In the genomic region with DNA sequence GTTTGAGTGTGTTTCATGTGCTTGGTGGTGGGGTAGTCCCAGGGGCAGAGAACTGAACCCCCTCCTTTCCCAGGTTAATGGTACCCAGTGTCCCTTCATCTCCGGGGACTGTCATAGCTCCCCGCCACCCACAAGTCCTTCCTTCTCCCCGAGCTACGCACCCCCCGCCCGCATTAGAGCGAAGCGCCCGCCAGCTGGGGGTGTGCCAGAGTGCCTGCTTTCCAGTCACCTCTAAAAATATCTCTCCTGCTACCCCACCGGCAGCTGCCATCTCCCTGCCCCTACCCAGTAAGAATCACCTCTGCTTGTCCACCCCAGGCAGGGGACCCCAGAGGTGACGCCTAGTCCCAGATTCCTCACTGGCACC, we compare ENCODE assay signal across 8 mouse cellular contexts. TPM values are rescaled to one million over a fixed set of nuclear protein-coding genes. Genes with fewer than 3 reads are reported as not detected.
DNase-seq lines count a peak whose midpoint lies in the region; ATAC-seq and TF ChIP-seq lines count a peak whose summit lies in the region.

No protein-coding gene starts in this region.

- no peak for TF ChIP-seq POLR2A in ES-Bruce4 (IDR thresholded peaks at IDR 0.05; ENCODE audit: insufficient read depth, low read length)
- no peak for TF ChIP-seq POLR2A in bone marrow, adult 2 months (IDR thresholded peaks at IDR 0.05; ENCODE audit: borderline replicate concordance, control insufficient read depth, low read depth, low read length)

- H3K27me3 ChIP-seq in ES-Bruce4 (ENCODE audit: control insufficient read depth, insufficient read depth, low read length, poor library complexity, severe bottlenecking) = peaks cover 6% of the 10 kb centered on the region
- H3K27me3 ChIP-seq in forebrain, embryonic 14.5 days (replicated peaks; ENCODE audit: control insufficient read depth, insufficient read depth, low read length) = peaks cover 44% of the 10 kb centered on the region
- H3K27me3 ChIP-seq in splenic B cell, adult 2 months (ENCODE audit: control insufficient read depth, insufficient read depth, low read length, poor library complexity, severe bottlenecking) = no peaks in the 10 kb centered on the region

- intact Hi-C loops in heart, postnatal 14 days (cut with DNase I) = loop anchor here (2.0 kb wide), 2 partner anchors 30 to 52 kb away; no protein-coding TSS in a partner anchor
- intact Hi-C loops in left cerebral cortex, adult 2 months (cut with DNase I) = loop anchor here (2.0 to 5.0 kb wide), 4 partner anchors 34 to 207 kb away; a partner anchor contains a TSS

- H3K9me3 ChIP-seq in ES-Bruce4 (replicated peaks; ENCODE audit: control insufficient read depth, insufficient read depth, low read length, poor library complexity, severe bottlenecking) = no peaks in the 10 kb centered on the region
- no peaks in the 10 kb centered on the region for H3K9me3 ChIP-seq in forebrain, embryonic 14.5 days (replicated peaks; ENCODE audit: control insufficient read depth, low read length)

- H3K4me3 ChIP-seq in ES-Bruce4 (ENCODE audit: low read depth, low read length) = peak overlapping the region; percentile 77
- H3K4me3 ChIP-seq in bone marrow, adult 2 months (replicated peaks; ENCODE audit: control insufficient read depth, low read depth, low read length) = peak overlapping the region; percentile 69
- H3K4me3 ChIP-seq in forebrain, embryonic 14.5 days (ENCODE audit: low read depth, low read length) = peak overlapping the region; percentile 67
- H3K4me3 ChIP-seq in left cerebral cortex, adult 2 months = peak overlapping the region; percentile 82

- H3K4me1 ChIP-seq in ES-Bruce4 (ENCODE audit: control insufficient read depth, insufficient read depth, low read length) = no peaks in the 10 kb centered on the region
- peaks cover 2% of the 10 kb centered on the region; the same call in 1 of the 2 replicates for H3K4me1 ChIP-seq in bone marrow, adult 2 months (ENCODE audit: control insufficient read depth, insufficient read depth, low read length)
- H3K4me1 ChIP-seq in forebrain, embryonic 14.5 days (ENCODE audit: control insufficient read depth, insufficient read depth, low read length) = peaks cover 4% of the 10 kb centered on the region

- no peak; the same call in none of the 2 replicates for ATAC-seq in forebrain, embryonic 14.5 days

- H3K36me3 ChIP-seq in ES-Bruce4 (ENCODE audit: control insufficient read depth, insufficient read depth, low read length, poor library complexity, severe bottlenecking) = no peaks in the 10 kb centered on the region
- no peaks in the 10 kb centered on the region for H3K36me3 ChIP-seq in forebrain, embryonic 14.5 days (ENCODE audit: control insufficient read depth, insufficient read depth, low read length)
- no peaks in the 10 kb centered on the region for H3K36me3 ChIP-seq in splenic B cell, adult 2 months (ENCODE audit: control insufficient read depth, insufficient read depth, low read length, poor library complexity, severe bottlenecking)

- H3K4me2 ChIP-seq in forebrain, embryonic 14.5 days (ENCODE audit: low read length) = peak overlapping the region; percentile 98

- no peak for TF ChIP-seq EP300 in ES-Bruce4 (IDR thresholded peaks at IDR 0.05; ENCODE audit: insufficient read depth, low read depth, low read length)

- under 1% methylated on average over 11 of the region's 11 CpGs for WGBS in bone marrow, adult 2 months
- 3% methylated on average over 11 of the region's 11 CpGs for WGBS in forebrain, embryonic 14.5 days

- H3K27ac ChIP-seq in ES-Bruce4 (ENCODE audit: insufficient read depth, low read length) = no peak overlapping the region
- H3K27ac ChIP-seq in bone marrow, adult 2 months (ENCODE audit: control insufficient read depth, insufficient read depth, low read depth, low read length, poor library complexity) = peak overlapping the region; percentile 85
- no peak overlapping the region for H3K27ac ChIP-seq in forebrain, embryonic 14.5 days (ENCODE audit: low read depth, low read length)
- peak overlapping the region; percentile 78 for H3K27ac ChIP-seq in left cerebral cortex, adult 2 months

- DNase-seq in forebrain, embryonic 14.5 days (ENCODE audit: low spot score) = no peak
- DNase-seq in heart, postnatal 14 days = peak; percentile 85 to 89
- peak; percentile 52 to 70 for DNase-seq in left cerebral cortex, adult 2 months (ENCODE audit: extremely low spot score in 1 of 2, low spot score in 2 of 2)
- peak; percentile 63 for DNase-seq in lung, postnatal 36 days
- DNase-seq in splenic B cell, adult 2 months (ENCODE audit: low read depth, low spot score) = peak; percentile 24
- DNase-seq in ovary, postnatal 14 days (ENCODE audit: low spot score) = no peak

- TF ChIP-seq CTCF in ES-Bruce4 (IDR thresholded peaks at IDR 0.05; ENCODE audit: low read depth, low read length) = no peak
- no peak for TF ChIP-seq CTCF in bone marrow, adult 2 months (IDR thresholded peaks at IDR 0.05; ENCODE audit: control insufficient read depth, insufficient read depth, low read length)
- TF ChIP-seq CTCF in left cerebral cortex, adult 2 months (IDR thresholded peaks at IDR 0.05) = no peak

- H3K9ac ChIP-seq in ES-Bruce4 (ENCODE audit: low read depth, poor library complexity, severe bottlenecking) = peak overlapping the region; percentile 75
- peak overlapping the region; percentile 71 for H3K9ac ChIP-seq in forebrain, embryonic 14.5 days (ENCODE audit: low read length)

RNA-seq across cellular contexts. Expression of a gene that starts 0.6 kb away (rescaled TPM):
- 5.8 and 6.5 TPM in 2 replicates for polyA plus RNA-seq in ES-Bruce4 (2011; ENCODE audit: insufficient read depth, insufficient read length, low read depth, missing spikeins)
- polyA plus RNA-seq in bone marrow, adult 2 months (2011; ENCODE audit: insufficient read depth, insufficient read length, low replicate concordance, missing spikeins) = 18.9 and 23.4 TPM in 2 replicates
- not detected in 2 replicates for polyA plus RNA-seq in forebrain, embryonic 14.5 days (2014; fragmentation: Nextera tagmentation; extraction: Ambion mirVana)
- total RNA-seq in heart, postnatal 14 days (2021) = 100 to 1,000 TPM; 172 to 179 TPM
- total RNA-seq in left cerebral cortex, adult 2 months (2021) = 10 to 100 TPM; 75.1 to 80.4 TPM

RNA-seq across cellular contexts. Expression of a gene that starts 12.2 kb away (rescaled TPM):
- 7.9 and 9.4 TPM in 2 replicates for polyA plus RNA-seq in ES-Bruce4 (2011; ENCODE audit: insufficient read depth, insufficient read length, low read depth, missing spikeins)
- 38.7 and 94.0 TPM in 2 replicates for polyA plus RNA-seq in bone marrow, adult 2 months (2011; ENCODE audit: insufficient read depth, insufficient read length, low replicate concordance, missing spikeins)
- polyA plus RNA-seq in forebrain, embryonic 14.5 days (2014; fragmentation: Nextera tagmentation; extraction: Ambion mirVana) = 2.1 and 2.7 TPM in 2 replicates
- total RNA-seq in heart, postnatal 14 days (2021) = 10 to 100 TPM; 18.3 to 20.0 TPM
- total RNA-seq in left cerebral cortex, adult 2 months (2021) = 1 to 10 TPM; 2.3 to 3.3 TPM

RNA-seq across cellular contexts. Expression of a gene that starts 17.4 kb away (rescaled TPM):
- polyA plus RNA-seq in ES-Bruce4 (2011; ENCODE audit: insufficient read depth, insufficient read length, low read depth, missing spikeins) = 1.1 and 1.3 TPM in 2 replicates
- 18.6 and 39.0 TPM in 2 replicates for polyA plus RNA-seq in bone marrow, adult 2 months (2011; ENCODE audit: insufficient read depth, insufficient read length, low replicate concordance, missing spikeins)
- polyA plus RNA-seq in forebrain, embryonic 14.5 days (2014; fragmentation: Nextera tagmentation; extraction: Ambion mirVana) = 0.50 and 1.1 TPM in 2 replicates
- total RNA-seq in heart, postnatal 14 days (2021) = 10 to 100 TPM; 20.7 to 21.0 TPM
- 1 to 10 TPM; 7.6 to 9.4 TPM for total RNA-seq in left cerebral cortex, adult 2 months (2021)

Comparison
In these comparisons a context has a peak if more than half of its experiments do, and no peak if none do; other contexts are left out.
1. H3K27ac ChIP-seq: peak in bone marrow, adult 2 months (single experiment) and left cerebral cortex, adult 2 months (single experiment); none in ES-Bruce4 (single experiment) and forebrain, embryonic 14.5 days (single experiment).
2. DNase-seq: peak in heart, postnatal 14 days (2 of 2), left cerebral cortex, adult 2 months (2 of 2), lung, postnatal 36 days (single experiment) and splenic B cell, adult 2 months (single experiment); none in forebrain, embryonic 14.5 days (single experiment) and ovary, postnatal 14 days (single experiment).
3. Peak in every context shown above with its lines, with median percentiles within 50 percentile points of each other: H3K4me3 ChIP-seq.